Mouse (Mus musculus) left cerebral cortex, adult 11 months (tissue): Measurements from ENCODE around the gene Ndufa4l2.

Experiments
- DNase-seq: peaks from one replicate; pipeline ENCODE4 v3.0.0; 2022; ENCODE audit warnings: low spot score

Gene Ndufa4l2

DNA sequence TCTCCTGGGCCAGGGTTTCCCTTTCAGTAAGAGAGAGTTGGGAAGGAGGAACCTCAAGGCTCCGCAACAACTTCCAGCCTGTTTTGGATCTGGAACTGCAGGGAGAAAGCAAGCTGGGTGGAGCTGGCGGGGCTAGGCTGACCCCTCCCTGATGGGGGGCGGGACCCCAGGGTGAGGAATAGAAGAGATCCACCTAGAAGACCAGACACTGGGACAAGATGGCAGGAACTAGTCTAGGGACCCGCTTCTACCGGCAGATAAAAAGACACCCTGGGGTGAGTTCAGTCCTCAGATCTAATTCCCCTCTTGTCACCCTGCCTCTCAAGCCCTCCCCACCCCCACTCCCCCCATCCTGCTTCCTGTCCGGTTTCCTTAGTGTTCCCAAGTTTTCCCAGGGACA, at the start of gene Ndufa4l2:
Gene Ndufa4l2, plus strand, starts transcription at position 204 of the 400 bp plus-strand sequence.
- DNase-seq: no peak

GRCm38 (mm10) chr10:127471281-127471988, 43.3 kb upstream of the Ndufa4l2 start:
- DNase-seq: no peak

GRCm38 (mm10) chr10:127472722-127473121, 42.0 kb upstream of the Ndufa4l2 start:
- no peak for DNase-seq

DNA sequence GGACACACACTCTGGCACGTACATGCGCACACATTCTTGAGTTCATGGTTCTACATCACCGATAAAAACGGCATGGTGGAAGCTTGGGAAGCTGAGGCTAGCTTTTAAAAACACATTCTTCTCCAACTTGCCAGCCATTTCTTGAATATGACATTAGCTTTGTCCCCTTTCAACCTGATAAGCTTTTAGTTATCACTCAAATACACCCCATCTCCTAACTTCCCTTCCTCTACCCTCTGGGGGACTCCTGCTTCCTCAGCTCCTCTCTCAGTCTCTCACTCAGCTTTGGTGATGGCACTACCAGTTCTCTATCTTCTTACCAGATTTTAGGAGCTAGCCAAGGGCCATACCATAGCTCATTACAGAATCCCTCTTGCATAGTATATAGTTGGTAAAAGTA, 39.6 kb upstream of the Ndufa4l2 start:
- DNase-seq: no peak

- DNase-seq: no peak
Observed at GRCm38 (mm10) chr10:127476541-127476940, 38.2 kb upstream of the Ndufa4l2 start.

- DNase-seq: no peak
Observed at GRCm38 (mm10) chr10:127477301-127477700, 37.5 kb upstream of the Ndufa4l2 start.

DNA sequence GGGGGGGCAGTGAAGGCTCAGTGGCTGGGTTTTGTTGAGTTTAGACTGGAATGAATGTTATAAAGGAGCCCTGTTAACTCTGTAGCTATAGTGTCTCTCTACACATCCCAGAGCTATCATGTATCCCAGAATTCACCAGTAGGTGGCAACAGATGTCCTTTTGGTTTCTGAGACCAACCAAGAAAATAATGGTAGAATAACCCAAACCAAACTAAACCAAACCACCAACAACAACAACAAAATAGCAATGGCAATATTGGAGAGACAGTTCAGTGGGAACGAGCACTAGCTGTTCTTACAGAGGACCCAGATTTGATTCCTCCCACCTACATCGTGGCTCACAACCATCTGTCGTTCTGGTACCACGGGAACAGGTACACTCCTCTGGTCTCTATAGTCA, 35.6 kb upstream of the Ndufa4l2 start:
- DNase-seq: no peak

GRCm38 (mm10) chr10:127480833-127481813, 33.6 kb upstream of the Ndufa4l2 start:
- no peak for DNase-seq

DNA sequence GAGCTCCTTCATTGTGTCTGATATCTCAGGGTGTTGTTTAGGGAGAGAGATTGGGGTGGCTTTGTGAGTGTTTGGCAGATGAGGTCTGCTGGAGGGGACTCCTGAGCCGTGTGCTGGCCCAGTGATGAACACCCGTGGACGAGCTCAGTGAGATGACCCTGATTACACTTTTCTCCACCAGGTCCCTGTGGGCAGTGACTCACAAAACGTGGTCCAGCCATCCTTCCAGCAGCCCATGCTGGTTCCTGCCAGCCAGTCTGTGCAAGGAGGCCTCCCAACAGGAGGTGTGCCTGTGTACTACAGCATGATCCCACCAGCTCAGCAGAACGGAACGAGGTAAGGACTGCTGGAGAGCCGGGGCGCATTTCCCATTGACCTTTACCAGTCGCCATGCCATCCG, 29.5 kb upstream of the Ndufa4l2 start:
- no peak for DNase-seq

- DNase-seq: no peak
Observed at GRCm38 (mm10) chr10:127488856-127489255, 25.9 kb upstream of the Ndufa4l2 start.

DNA sequence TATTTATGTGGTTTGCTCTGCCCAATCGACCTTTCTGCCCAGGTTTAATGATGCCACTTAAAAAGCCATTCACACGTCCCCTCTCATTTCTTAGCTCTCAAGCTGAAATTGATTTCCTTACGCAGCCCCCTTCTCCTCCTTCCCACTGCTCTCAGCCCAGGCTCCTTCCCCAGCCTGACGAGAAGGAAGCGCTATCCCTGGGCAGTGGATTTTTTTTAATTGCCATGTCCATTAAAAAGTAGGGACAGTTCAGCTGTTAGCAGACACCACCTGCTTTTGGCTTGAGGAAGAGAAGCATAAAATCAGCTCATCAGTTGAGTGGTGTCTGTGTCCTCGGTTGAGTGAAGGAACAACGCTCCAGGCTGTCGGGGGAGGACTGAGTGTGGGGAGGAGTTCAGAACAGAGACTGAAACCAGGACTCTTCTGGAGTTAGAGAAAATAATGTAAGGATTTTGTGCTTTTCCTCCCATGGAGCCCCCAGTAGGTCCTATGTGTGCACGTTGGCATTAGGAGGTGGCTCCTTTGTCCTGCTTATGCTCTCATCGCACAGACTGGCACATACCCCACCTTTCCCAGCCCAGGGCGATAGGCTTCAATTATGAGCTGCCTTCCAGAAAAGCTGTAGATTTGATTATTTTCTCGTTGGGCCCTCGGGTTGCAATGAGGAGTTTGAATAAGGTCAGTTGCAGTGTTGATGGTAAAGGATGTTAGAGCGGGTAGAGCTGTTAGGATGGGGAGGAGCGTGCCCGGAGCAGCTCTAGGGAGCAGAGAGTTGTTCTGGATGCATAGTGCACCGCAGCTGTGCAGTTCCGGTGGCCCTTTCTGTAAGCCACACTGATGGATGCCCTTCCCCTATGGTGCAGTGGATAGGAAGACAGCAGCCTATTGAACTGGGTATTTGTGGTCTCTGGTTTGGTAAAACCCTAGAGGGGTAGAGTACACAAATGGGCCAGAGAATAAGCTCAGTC, 24.3 kb upstream of the Ndufa4l2 start:
- DNase-seq: no peak

DNA sequence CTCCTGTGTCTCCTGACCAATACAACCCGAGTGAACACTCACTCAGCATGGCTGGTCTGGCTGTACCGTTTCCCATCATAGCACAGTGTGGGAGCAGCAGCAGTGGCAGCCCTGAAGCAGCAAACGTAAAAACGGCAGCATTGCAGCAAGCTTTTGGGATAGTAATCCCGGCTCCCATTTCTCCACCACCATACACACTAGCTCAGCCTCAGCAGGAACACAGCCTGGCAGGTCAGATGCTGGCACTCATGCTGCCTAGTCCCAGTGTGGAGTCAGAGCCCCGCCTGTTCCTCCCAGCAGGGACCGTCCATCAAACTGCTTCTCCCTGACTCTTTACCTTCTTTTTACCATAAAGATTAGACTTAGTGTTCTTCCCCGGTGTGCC, 23.6 kb upstream of the Ndufa4l2 start:
- DNase-seq: no peak

GRCm38 (mm10) chr10:127492118-127492517, 22.6 kb upstream of the Ndufa4l2 start:
- no peak for DNase-seq

GRCm38 (mm10) chr10:127496156-127496555, 18.6 kb upstream of the Ndufa4l2 start:
- DNase-seq: no peak

GRCm38 (mm10) chr10:127499516-127499915, 15.3 kb upstream of the Ndufa4l2 start:
- DNase-seq: no peak

- no peak for DNase-seq
Observed at GRCm38 (mm10) chr10:127500042-127500441, 14.7 kb upstream of the Ndufa4l2 start.

- DNase-seq: no peak
Observed at GRCm38 (mm10) chr10:127500894-127501893, 13.6 kb upstream of the Ndufa4l2 start, which contains the start of gene Stac3. Gene Stac3 (plus strand): TSS chr10:127501686.

DNA sequence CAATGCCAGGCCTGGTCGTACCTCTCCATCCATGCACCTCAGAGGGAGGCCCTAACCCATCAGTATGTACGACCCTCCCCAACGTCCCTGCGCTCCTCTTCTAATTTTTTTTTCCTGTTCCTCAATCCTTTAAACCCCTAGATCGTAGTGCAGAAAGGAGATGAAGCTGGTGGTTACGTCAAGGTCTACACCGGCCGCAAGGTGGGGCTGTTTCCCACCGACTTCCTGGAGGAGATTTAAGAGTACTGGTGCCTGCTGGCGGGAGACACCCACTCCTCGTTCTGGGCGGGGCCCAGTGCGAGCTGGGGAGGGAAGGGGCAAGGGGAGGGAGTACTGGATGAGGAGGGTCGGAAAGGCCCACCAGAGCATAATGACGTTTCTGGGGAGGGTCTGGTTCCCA, 6.5 kb upstream of the Ndufa4l2 start:
- peak; percentile 65 for DNase-seq

DNA sequence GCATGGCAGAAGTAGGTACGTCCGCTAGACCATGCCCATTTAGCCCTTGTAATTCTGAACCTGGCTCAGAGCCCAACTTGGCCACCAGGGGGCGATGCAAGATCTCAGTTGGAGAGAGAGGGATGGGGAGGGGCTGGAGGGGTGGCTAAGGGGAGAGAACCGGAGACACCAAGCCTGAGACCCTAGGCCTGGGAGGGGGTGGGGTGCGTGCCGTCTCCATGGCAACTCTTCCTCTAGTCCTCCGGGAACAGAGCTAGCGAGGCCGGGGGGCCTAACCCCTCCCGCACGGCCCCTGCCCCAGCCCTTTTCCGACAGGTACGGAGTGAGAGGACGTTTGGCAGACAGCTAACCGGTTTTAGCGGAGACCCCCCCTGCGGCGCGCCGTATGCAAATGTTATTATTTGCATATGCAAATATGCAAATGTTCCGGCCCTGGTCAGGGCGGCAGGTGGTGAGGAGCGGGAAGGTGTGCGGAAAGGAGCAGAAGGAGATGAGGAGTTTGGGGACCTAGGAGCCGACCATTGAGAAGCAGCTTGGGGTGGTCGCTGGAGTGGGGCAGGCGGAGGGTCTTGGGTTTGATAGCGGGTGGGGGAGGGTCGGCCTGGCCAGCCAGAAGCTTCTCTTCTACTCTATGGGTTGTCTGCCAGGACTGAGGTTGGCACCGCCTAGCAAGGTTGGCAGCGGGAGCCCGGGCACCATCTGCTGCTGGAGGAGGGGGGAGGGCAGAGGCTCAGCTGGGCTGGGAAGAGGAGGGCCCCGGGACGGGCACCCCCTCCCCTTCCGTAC, 5.5 kb upstream of the Ndufa4l2 start:
- DNase-seq: peak; percentile 72
